Mouse (Mus musculus): Measurements from ENCODE around the gene Olfr106-ps.

Olfr106-ps gene

DNA sequence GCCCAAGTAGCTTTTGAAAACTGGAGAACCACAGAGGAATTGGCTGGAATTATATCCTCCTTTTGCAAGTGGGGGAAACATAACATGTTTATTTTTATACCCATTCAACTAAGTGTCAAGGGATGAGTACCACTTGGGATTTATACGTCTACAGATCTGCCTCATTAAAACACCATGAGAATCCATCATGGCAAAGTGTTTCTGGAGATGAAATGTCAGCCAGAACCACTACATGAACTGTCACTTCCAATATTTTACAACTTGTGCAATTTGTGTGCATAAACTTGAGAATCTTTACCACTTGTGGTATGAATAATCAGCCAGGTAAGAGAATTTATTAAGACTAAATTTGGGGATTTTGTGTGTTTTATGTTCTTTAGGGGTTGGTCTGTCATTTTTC is at the start of gene Olfr106-ps:
TSS of gene Olfr106-ps (plus strand) at position 301 of the 400 bp plus-strand sequence.
- no peak for DNase-seq

- no peak for DNase-seq
Observed at GRCm38 (mm10) chr17:37359282-37359681, 30.9 kb upstream of the Olfr106-ps start, which contains the start of gene Olfr104-ps. TSS of gene Olfr104-ps (plus strand) at chr17:37359582.

DNA sequence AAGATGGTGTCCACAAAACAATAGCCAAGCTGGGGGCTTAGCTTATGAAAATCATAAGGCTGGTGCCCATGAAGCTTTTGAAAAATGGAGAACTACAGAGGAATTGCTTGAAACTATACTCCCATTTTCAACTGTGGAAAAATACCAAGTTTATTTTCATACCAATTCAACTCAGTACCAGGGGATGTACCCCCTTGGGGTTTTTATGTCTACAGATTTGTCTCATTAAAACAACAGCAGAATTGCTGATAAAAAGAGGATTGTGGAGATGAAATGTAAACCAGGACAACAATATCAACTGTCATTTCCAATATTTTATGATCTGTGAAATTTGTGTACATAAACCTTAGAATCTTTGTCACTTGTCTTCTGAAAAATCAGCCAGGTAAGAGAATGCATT is 11.5 kb upstream of the Olfr106-ps start, which contains the start of gene Olfr105-ps:
TSS of gene Olfr105-ps (plus strand) at position 301 of the 400 bp plus-strand sequence.
- DNase-seq = no peak

GRCm38 (mm10) chr17:37398926-37399325 is 8.7 kb downstream of the Olfr106-ps start, which contains the start of gene Olfr107:
TSS of gene Olfr107 (plus strand) at chr17:37399226.
- no peak for DNase-seq

DNA sequence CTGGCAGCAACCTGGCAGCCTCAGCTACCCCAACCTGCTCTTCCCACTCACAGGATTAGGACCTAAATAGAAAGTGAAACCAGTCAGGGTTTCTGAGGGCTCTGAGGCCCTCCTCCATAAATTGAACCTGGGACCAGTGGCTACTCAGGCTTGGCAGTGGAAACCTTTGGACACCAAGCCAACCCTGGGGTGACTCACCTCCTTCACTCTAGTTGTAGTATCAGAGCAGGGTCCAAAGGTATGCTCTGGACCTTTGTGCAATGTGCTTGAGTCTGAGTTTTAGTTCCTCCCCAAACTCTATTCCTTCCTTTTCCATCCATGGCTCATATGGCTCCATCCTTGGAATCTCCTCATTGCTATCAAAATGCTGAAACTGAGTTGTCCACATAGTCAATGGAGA is 23.2 kb downstream of the Olfr106-ps start:
- no peak for DNase-seq

DNA sequence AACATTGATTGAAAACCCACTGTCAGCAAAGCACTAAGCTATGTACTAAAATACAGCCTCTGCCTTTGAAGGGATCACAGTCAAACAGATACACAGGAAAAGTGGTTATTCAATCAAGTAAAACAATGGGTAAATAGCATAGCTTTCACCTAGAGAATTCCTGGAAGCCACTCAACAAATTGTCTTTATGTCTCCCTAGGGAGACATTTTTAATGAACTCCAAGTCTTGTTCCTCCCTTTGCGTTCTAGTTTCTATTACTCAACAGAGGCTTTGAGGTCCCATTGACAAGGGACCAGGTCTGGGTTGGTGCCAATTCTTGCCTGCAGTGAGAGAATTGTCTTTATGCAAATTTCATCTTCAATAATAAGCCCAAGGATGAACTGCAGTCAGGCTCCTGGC is 55.0 kb downstream of the Olfr106-ps start, which contains the start of gene Olfr108:
TSS of gene Olfr108 (plus strand) at position 301 of the 400 bp plus-strand sequence.
- no peak for DNase-seq

All from right cerebral cortex, postnatal 25 days (tissue).